Mouse (Mus musculus) heart, adult 2 months (tissue): ENCODE measurements around the gene Cpsf4l.

Experiments
- CTCF ChIP-seq: fragments of 200-600 bp; IDR thresholded peaks from 2 replicates; pipeline ENCODE4 v1.8.1; 2022; ENCODE audit warnings: antibody characterized with exemption, mild to moderate bottlenecking, moderate library complexity
- EP300 ChIP-seq: fragments of 200-500 bp; IDR thresholded peaks from 2 replicates; pipeline ENCODE4 v1.6.1; 2011; ENCODE audit warnings: low read depth, low read length, control low read depth; ENCODE audit not compliant: insufficient read depth

GRCm38 (mm10) chr11:113727992-113728391 is 18.2 kb upstream of the Cpsf4l start:
- TF ChIP-seq CTCF (no peak), EP300 (no peak)
